Mouse (Mus musculus) liver, embryonic 15.5 days (tissue): ENCODE data around the gene B4galt5. TPM values are rescaled to one million over a fixed set of nuclear protein-coding genes. Genes with fewer than 3 reads are reported as not detected.

ENCODE experiments used
- ATAC-seq: fragments of 200-750 bp; cut with Nextera tagmentation; 2 replicates; pipeline ENCODE4 v1.8.0; 2017; ENCODE audit warnings: moderate number of reproducible peaks, mild to moderate bottlenecking, moderate library complexity; ENCODE audit not compliant: insufficient read depth
- H3K27ac ChIP-seq: fragments of 300-500 bp; sonication (generic); replicated peaks from 2 replicates; pipeline ENCODE4 v1.5.1; 2015; ENCODE audit warnings: mild to moderate bottlenecking, inconsistent platforms
- H3K27me3 ChIP-seq: fragments of 300-500 bp; sonication (generic); 2 replicates; pipeline ENCODE4 v1.6.1; 2015; ENCODE audit warnings: mild to moderate bottlenecking, inconsistent platforms
- H3K36me3 ChIP-seq: fragments of 300-500 bp; sonication (generic); replicated peaks from 2 replicates; pipeline ENCODE4 v1.6.1; 2015; ENCODE audit warnings: moderate library complexity, mild to moderate bottlenecking, inconsistent platforms
- H3K4me1 ChIP-seq: fragments of 300-500 bp; sonication (generic); replicated peaks from 2 replicates; pipeline ENCODE4 v1.6.1; 2015; ENCODE audit warnings: inconsistent platforms
- H3K4me2 ChIP-seq: fragments of 300-500 bp; sonication (generic); 2 replicates; pipeline ENCODE4 v1.6.1; 2015; ENCODE audit warnings: moderate library complexity, mild to moderate bottlenecking, inconsistent platforms
- H3K4me3 ChIP-seq: fragments of 300-500 bp; sonication (generic); replicated peaks from 2 replicates; pipeline ENCODE4 v1.5.1; 2015; ENCODE audit warnings: mild to moderate bottlenecking, inconsistent platforms
- H3K9ac ChIP-seq: fragments of 300-500 bp; sonication (generic); 2 replicates; pipeline ENCODE4 v1.6.1; 2015; ENCODE audit warnings: moderate library complexity, mild to moderate bottlenecking, inconsistent platforms
- H3K9me3 ChIP-seq: fragments of 300-500 bp; sonication (generic); replicated peaks from 2 replicates; pipeline ENCODE4 v1.6.1; 2016; ENCODE audit warnings: inconsistent platforms
- WGBS: fragments of 180-500 bp; shearing (Covaris S2); methylation state at CpG from one replicate; pipeline ENCODE4 v1.1.7; 2015; ENCODE audit warnings: mixed read lengths; ENCODE audit not compliant: insufficient replicate concordance; 5-methylcytosine and 5-hydroxymethylcytosine counted together
- polyA plus RNA-seq: library from polyadenylated mRNA; unstranded; fragments of >200 nt; fragmentation: Nextera tagmentation; extraction: Ambion mirVana; gene quantifications from 2 replicates; pipeline ENCODE4 v1.2.1, GENCODE M21; 2015

B4galt5 gene
- polyA plus RNA-seq, 1 experiment from 2014 or later: 2.4 TPM

GRCm38 (mm10) chr2:167263931-167264330 lies 85.1 kb downstream of the B4galt5 start:
- no peak overlapping the region for H3K4me2 ChIP-seq
- H3K27ac ChIP-seq: no peak overlapping the region
- H3K36me3 ChIP-seq: no peaks in the 10 kb centered on the region
- no peak overlapping the region for H3K4me3 ChIP-seq
- H3K4me1 ChIP-seq: no peaks in the 10 kb centered on the region
- WGBS: 71% methylated on average over 11 of the region's 11 CpGs
- no peak for ATAC-seq
- H3K27me3 ChIP-seq: no peaks in the 10 kb centered on the region
- H3K9ac ChIP-seq: no peak overlapping the region
- H3K9me3 ChIP-seq: no peaks in the 10 kb centered on the region

- 69% methylated on average over 8 of the region's 8 CpGs for WGBS
- H3K9ac ChIP-seq: no peak overlapping the region
- no peaks in the 10 kb centered on the region for H3K27me3 ChIP-seq
- H3K9me3 ChIP-seq: no peaks in the 10 kb centered on the region
- H3K27ac ChIP-seq: no peak overlapping the region
- H3K36me3 ChIP-seq: no peaks in the 10 kb centered on the region
- no peak for ATAC-seq
- H3K4me1 ChIP-seq: no peaks in the 10 kb centered on the region
- no peak overlapping the region for H3K4me3 ChIP-seq
- no peak overlapping the region for H3K4me2 ChIP-seq
These were observed 85.8 kb downstream of the B4galt5 start for GRCm38 (mm10) chr2:167263040-167263810.

- Histone ChIP-seq H3K4me3 (no peak overlapping the region), H3K27me3 (no peaks in the 10 kb centered on the region), H3K27ac (no peak overlapping the region), H3K9ac (no peak overlapping the region), H3K4me1 (no peaks in the 10 kb centered on the region), H3K36me3 (no peaks in the 10 kb centered on the region), H3K9me3 (no peaks in the 10 kb centered on the region), H3K4me2 (no peak overlapping the region)
- WGBS: 77% methylated on average over 10 of the region's 10 CpGs
- no peak for ATAC-seq
These were observed 86.5 kb downstream of the B4galt5 start for GRCm38 (mm10) chr2:167262433-167262832.

GRCm38 (mm10) chr2:167261106-167261505 lies 87.9 kb downstream of the B4galt5 start:
- Histone ChIP-seq H3K9me3 (no peaks in the 10 kb centered on the region), H3K4me2 (no peak overlapping the region), H3K9ac (no peak overlapping the region), H3K27me3 (no peaks in the 10 kb centered on the region), H3K4me3 (no peak overlapping the region), H3K27ac (no peak overlapping the region), H3K36me3 (no peaks in the 10 kb centered on the region), H3K4me1 (no peaks in the 10 kb centered on the region)
- no peak for ATAC-seq
- WGBS: 56% methylated on average over 4 of the region's 4 CpGs

GRCm38 (mm10) chr2:167257790-167258189 lies 91.2 kb downstream of the B4galt5 start:
- no peak for ATAC-seq
- Histone ChIP-seq H3K36me3 (no peaks in the 10 kb centered on the region), H3K4me2 (no peak overlapping the region), H3K9me3 (no peaks in the 10 kb centered on the region), H3K9ac (no peak overlapping the region), H3K4me3 (no peak overlapping the region), H3K27me3 (no peaks in the 10 kb centered on the region), H3K27ac (no peak overlapping the region), H3K4me1 (no peaks in the 10 kb centered on the region)
- WGBS: 47% methylated on average over 3 of the region's 3 CpGs

- 64% methylated on average over 6 of the region's 6 CpGs for WGBS
- Histone ChIP-seq H3K4me1 (no peaks in the 10 kb centered on the region), H3K27ac (no peak overlapping the region), H3K36me3 (no peaks in the 10 kb centered on the region), H3K9ac (no peak overlapping the region), H3K4me3 (no peak overlapping the region), H3K27me3 (no peaks in the 10 kb centered on the region), H3K9me3 (no peaks in the 10 kb centered on the region), H3K4me2 (no peak overlapping the region)
- no peak for ATAC-seq
These were observed 94.2 kb downstream of the B4galt5 start for GRCm38 (mm10) chr2:167254808-167255207.

GRCm38 (mm10) chr2:167254185-167254584 lies 94.8 kb downstream of the B4galt5 start:
- H3K36me3 ChIP-seq: no peaks in the 10 kb centered on the region
- H3K9me3 ChIP-seq: no peaks in the 10 kb centered on the region
- no peaks in the 10 kb centered on the region for H3K27me3 ChIP-seq
- no peak for ATAC-seq
- H3K4me1 ChIP-seq: no peaks in the 10 kb centered on the region
- no peak overlapping the region for H3K4me3 ChIP-seq
- H3K27ac ChIP-seq: no peak overlapping the region
- H3K4me2 ChIP-seq: no peak overlapping the region
- 57% methylated on average over 7 of the region's 7 CpGs for WGBS
- no peak overlapping the region for H3K9ac ChIP-seq

GRCm38 (mm10) chr2:167253476-167253875 lies 95.5 kb downstream of the B4galt5 start:
- H3K4me2 ChIP-seq: no peak overlapping the region

GRCm38 (mm10) chr2:167252057-167252687 lies 96.8 kb downstream of the B4galt5 start:
- Histone ChIP-seq H3K9ac (no peak overlapping the region), H3K27ac (no peak overlapping the region), H3K4me1 (no peaks in the 10 kb centered on the region), H3K4me3 (no peak overlapping the region), H3K36me3 (no peaks in the 10 kb centered on the region), H3K9me3 (no peaks in the 10 kb centered on the region), H3K4me2 (no peak overlapping the region), H3K27me3 (no peaks in the 10 kb centered on the region)
- no peak for ATAC-seq
- WGBS: 37% methylated on average over 3 of the region's 3 CpGs

More at GRCm38 (mm10) chr2:167253476-167253875, 95.5 kb downstream of the B4galt5 start:
- 32% methylated on average over 5 of the region's 5 CpGs for WGBS
- no peak overlapping the region for H3K27ac ChIP-seq
- ATAC-seq: no peak
- no peaks in the 10 kb centered on the region for H3K4me1 ChIP-seq
- H3K9ac ChIP-seq: no peak overlapping the region
- H3K36me3 ChIP-seq: no peaks in the 10 kb centered on the region
- no peak overlapping the region for H3K4me3 ChIP-seq
- no peaks in the 10 kb centered on the region for H3K27me3 ChIP-seq
- H3K9me3 ChIP-seq: no peaks in the 10 kb centered on the region

- Histone ChIP-seq H3K4me1 (no peaks in the 10 kb centered on the region), H3K27me3 (no peaks in the 10 kb centered on the region), H3K9ac (no peak overlapping the region), H3K4me2 (no peak overlapping the region), H3K27ac (no peak overlapping the region), H3K4me3 (no peak overlapping the region), H3K36me3 (no peaks in the 10 kb centered on the region), H3K9me3 (no peaks in the 10 kb centered on the region)
- 40% methylated on average over 7 of the region's 7 CpGs for WGBS
- ATAC-seq: no peak
These were observed 98.1 kb downstream of the B4galt5 start for GRCm38 (mm10) chr2:167250736-167251337.

GRCm38 (mm10) chr2:167250003-167250735 lies 98.8 kb downstream of the B4galt5 start:
- Histone ChIP-seq H3K9me3 (no peaks in the 10 kb centered on the region), H3K27ac (no peak overlapping the region), H3K4me2 (no peak overlapping the region), H3K36me3 (no peaks in the 10 kb centered on the region), H3K9ac (no peak overlapping the region), H3K4me1 (no peaks in the 10 kb centered on the region), H3K4me3 (no peak overlapping the region), H3K27me3 (no peaks in the 10 kb centered on the region)
- no peak for ATAC-seq
- 45% methylated on average over 9 of the region's 11 CpGs for WGBS
